Mouse (Mus musculus) kidney, embryonic 15.5 days (tissue): ENCODE results near the gene Lrrc36. TPM values are rescaled to one million over a fixed set of nuclear protein-coding genes. Genes with fewer than 3 reads are reported as not detected.
A peak's percentile ranks its signal among the peaks of the same experiment; 100 is the strongest.

Source experiments
- ATAC-seq: fragments of 200-750 bp; cut with Nextera tagmentation; replicated peaks from 2 replicates; pipeline ENCODE4 v1.8.0; 2017; ENCODE audit warnings: moderate TSS enrichment; ENCODE audit not compliant: low FRiP score
- H3K27ac ChIP-seq: fragments of 300-500 bp; sonication (generic); 2 replicates; pipeline ENCODE4 v1.5.1; 2015; ENCODE audit warnings: mild to moderate bottlenecking, inconsistent platforms
- H3K27me3 ChIP-seq: fragments of 300-500 bp; sonication (generic); 2 replicates; pipeline ENCODE4 v1.6.1; 2015; ENCODE audit warnings: inconsistent platforms
- H3K36me3 ChIP-seq: fragments of 300-500 bp; sonication (generic); 2 replicates; pipeline ENCODE4 v1.6.1; 2015; ENCODE audit warnings: inconsistent platforms
- H3K4me1 ChIP-seq: fragments of 300-500 bp; sonication (generic); 2 replicates; pipeline ENCODE4 v1.6.1; 2015; ENCODE audit warnings: inconsistent platforms
- H3K4me2 ChIP-seq: fragments of 300-500 bp; sonication (generic); 2 replicates; pipeline ENCODE4 v1.6.1; 2015; ENCODE audit warnings: moderate library complexity, mild to moderate bottlenecking, inconsistent platforms
- H3K4me3 ChIP-seq: fragments of 300-500 bp; sonication (generic); replicated peaks from 2 replicates; pipeline ENCODE4 v1.5.1; 2015; ENCODE audit warnings: mild to moderate bottlenecking, inconsistent platforms
- H3K9ac ChIP-seq: fragments of 300-500 bp; sonication (generic); 2 replicates; pipeline ENCODE4 v1.6.1; 2015; ENCODE audit warnings: mild to moderate bottlenecking, inconsistent platforms
- H3K9me3 ChIP-seq: fragments of 300-500 bp; sonication (generic); replicated peaks from 2 replicates; pipeline ENCODE4 v1.6.1; 2016; ENCODE audit warnings: inconsistent platforms
- WGBS: fragments of 180-500 bp; shearing (Covaris S2); methylation state at CpG from one replicate; pipeline ENCODE4 v1.1.7; 2015; ENCODE audit warnings: mixed read lengths; 5-methylcytosine and 5-hydroxymethylcytosine counted together
- polyA plus RNA-seq: library from polyadenylated mRNA; unstranded; fragments of >200 nt; fragmentation: Nextera tagmentation; extraction: Ambion mirVana; gene quantifications from 2 replicates; pipeline ENCODE4 v1.2.1, GENCODE M21; 2015

The Lrrc36 gene
- polyA plus RNA-seq, 1 experiment from 2014 or later = 0.18 TPM

DNA sequence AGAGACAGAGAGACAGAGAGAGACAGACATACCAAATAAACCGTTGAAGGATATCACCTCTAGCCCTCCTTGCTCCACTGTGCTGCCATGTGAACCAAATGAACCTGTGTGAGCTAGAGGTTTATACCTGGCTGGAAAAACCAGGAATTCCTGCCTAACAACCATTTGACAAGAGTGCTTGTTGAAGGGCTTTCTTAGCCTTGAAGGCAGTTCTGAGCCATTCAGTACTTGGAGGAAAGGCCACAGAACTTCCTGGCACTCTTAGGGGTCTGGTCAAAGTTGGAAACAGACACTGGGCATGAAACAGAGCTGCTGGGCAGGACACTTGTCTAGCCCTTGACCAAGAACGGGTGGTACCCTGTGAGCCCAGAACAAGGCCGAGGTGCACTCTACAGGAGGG, 81.2 kb downstream of the Lrrc36 start:
- H3K27me3 ChIP-seq = no peaks in the 10 kb centered on the region
- no peak for ATAC-seq
- peak overlapping the region; percentile 91 for H3K27ac ChIP-seq
- no peak overlapping the region for H3K9ac ChIP-seq
- no peak overlapping the region for H3K4me3 ChIP-seq
- H3K4me1 ChIP-seq = peaks cover 38% of the 10 kb centered on the region
- H3K9me3 ChIP-seq = no peaks in the 10 kb centered on the region
- no peak overlapping the region for H3K4me2 ChIP-seq
- H3K36me3 ChIP-seq = no peaks in the 10 kb centered on the region
- WGBS = 66% methylated on average over 3 of the region's 3 CpGs

DNA sequence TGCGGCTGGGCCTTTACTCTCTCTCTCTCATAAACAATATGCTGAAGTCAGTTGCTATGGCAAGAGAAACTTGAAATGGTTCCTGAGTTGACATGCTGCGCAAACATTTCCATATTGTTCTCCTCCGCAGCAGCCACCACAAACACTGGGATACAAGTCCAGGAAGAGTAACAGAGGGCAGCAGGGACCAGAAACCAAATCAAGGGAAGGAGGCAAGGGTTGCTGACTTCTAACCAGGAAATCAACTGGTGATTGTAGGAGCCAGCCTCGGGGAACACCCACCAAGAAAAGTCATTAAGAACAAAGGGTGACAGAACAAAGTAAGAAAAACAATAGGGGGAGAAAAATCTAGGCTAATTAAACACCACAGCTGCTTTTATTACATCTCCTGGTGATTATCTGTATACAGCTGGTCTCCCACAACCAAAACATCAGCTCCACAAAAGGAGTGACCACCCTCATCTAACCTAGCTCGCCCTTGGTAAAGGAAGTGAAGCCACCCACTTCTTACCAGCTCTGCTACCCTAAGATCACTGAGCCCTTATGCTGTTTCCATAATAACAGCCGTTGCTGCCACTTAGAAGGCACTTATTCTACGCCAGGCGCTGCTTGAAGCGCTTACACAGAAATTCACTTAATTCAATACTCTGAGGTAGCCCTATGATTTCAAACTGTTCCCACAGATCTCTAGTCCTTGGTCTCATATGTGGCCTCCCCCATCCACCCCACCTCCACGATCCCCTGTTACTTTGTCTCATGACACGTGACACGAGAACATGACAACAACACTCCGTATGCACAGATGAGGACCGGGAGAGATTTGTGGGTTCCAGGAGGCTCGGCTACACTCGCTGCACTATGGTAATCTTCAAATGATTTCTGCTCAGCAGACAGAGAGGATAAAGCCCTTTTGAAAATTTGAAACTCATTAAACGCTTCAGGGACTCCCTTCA, 82.3 kb downstream of the Lrrc36 start:
- Histone ChIP-seq H3K9ac (peak overlapping the region; percentile 93), H3K36me3 (no peaks in the 10 kb centered on the region), H3K9me3 (no peaks in the 10 kb centered on the region), H3K4me3 (peak overlapping the region; percentile 89), H3K27ac (peak overlapping the region; percentile 91), H3K4me2 (peak overlapping the region; percentile 95), H3K27me3 (no peaks in the 10 kb centered on the region), H3K4me1 (peaks cover 38% of the 10 kb centered on the region)
- WGBS = 20% methylated on average over 17 of the region's 17 CpGs
- ATAC-seq = 0 out of 2 replicates have a peak, but pooled peaks have one; percentile 15

DNA sequence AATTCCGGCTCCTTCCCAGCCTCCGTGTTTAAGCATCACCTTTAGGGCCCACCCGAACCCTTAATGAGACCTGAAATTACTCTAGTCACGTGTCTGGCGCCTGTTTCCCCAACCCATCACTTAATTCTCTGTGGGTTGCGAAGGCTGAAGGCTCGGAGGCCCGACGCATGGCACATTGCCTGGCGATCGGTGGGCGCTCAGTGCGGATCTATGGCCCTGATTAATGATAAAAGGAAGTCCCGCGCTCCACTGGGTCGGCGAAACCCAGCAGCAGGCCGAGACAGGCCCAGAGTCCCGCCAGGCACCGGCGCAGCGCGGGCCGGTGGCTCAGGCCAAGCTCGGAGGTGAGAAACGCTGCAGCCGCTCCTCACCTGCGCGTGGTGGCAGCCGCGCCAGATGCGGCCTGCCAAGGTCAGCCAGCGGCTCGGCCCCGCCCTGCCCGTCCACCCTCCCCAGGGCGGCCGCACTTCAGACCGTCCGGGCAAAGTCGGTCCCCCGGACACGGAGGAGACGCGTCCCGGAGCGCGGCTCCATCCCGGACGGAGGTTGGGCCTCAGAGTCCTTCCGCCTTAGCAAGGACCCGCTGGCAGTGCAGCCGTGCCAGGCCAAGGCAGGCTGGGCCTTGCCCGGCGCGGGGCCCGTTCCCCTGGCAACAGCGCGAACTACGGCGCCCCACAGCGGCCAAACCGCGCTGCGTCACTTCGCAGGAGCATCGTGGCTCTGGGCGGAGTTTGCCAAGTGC, 83.2 kb downstream of the Lrrc36 start, which contains the start of gene Zdhhc1:
Gene Zdhhc1, minus strand, starts transcription at position 464 of the 742 bp plus-strand sequence.
- Histone ChIP-seq H3K9ac (peak within 1 kb of the TSS; percentile 93), H3K27ac (peak within 1 kb of the TSS; percentile 91), H3K9me3 (no peaks in the 10 kb centered on the region), H3K4me1 (peaks cover 38% of the 10 kb centered on the region), H3K27me3 (no peaks in the 10 kb centered on the region), H3K36me3 (no peaks in the 10 kb centered on the region), H3K4me3 (peak within 1 kb of the TSS; percentile 89), H3K4me2 (peak within 1 kb of the TSS; percentile 95)
- peak; percentile 85 for ATAC-seq
- WGBS = under 1% methylated on average over 68 of the region's 68 CpGs

DNA sequence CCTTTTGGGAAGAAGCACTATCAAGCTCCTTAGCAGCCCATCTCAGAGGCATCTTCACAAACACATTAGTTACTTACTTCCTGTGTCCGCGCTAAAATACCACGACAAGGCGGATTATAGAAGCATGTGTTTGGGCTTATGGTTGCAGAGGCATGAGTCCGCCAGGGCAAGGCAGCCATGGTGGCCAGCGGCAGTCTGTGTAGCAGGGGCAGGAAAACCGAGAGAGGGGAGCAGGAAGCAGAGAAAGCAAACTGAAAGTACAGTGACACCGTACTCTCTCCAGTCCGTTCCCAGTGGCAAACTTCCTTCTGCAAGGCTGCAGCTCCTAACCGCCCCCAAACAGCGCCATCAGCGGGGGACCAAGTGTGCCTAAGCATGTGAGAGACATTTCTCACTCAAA, 86.4 kb downstream of the Lrrc36 start:
- peaks cover 22% of the 10 kb centered on the region for H3K4me1 ChIP-seq
- no peaks in the 10 kb centered on the region for H3K27me3 ChIP-seq
- 82% methylated on average over 12 of the region's 12 CpGs for WGBS
- no peaks in the 10 kb centered on the region for H3K36me3 ChIP-seq
- ATAC-seq = no peak
- H3K27ac ChIP-seq = no peak overlapping the region
- no peak overlapping the region for H3K4me2 ChIP-seq
- H3K4me3 ChIP-seq = no peak overlapping the region
- no peaks in the 10 kb centered on the region; the same call in 1 of the 2 replicates for H3K9me3 ChIP-seq
- H3K9ac ChIP-seq = no peak overlapping the region

DNA sequence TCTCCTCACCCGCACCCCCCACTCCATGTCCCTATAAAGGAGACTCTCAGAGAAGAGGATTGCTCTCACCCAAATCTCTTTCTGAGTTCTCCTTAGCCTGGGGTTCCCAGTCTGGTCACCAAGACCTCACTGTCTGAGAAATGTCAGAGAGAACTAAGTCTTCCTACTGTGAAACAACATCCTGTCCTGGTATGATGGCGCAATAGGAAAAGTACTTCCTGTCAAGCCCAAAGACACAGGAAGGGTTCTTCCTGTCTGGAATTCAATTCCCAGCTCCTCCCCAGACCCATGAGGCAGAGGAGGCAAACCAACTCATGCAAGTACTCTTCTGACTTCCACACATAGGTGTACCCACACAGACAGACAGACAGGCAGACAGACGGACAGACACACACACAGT, 91.2 kb downstream of the Lrrc36 start:
- Histone ChIP-seq H3K27ac (0 out of 2 replicates have a peak overlapping the region, but pooled peaks have one; percentile 14), H3K4me3 (no peak overlapping the region), H3K36me3 (no peaks in the 10 kb centered on the region), H3K4me2 (no peak overlapping the region), H3K9ac (no peak overlapping the region), H3K9me3 (no peaks in the 10 kb centered on the region; the same call in 1 of the 2 replicates), H3K4me1 (peaks cover 22% of the 10 kb centered on the region), H3K27me3 (no peaks in the 10 kb centered on the region)
- ATAC-seq = no peak
- 79% methylated on average over 3 of the region's 3 CpGs for WGBS

DNA sequence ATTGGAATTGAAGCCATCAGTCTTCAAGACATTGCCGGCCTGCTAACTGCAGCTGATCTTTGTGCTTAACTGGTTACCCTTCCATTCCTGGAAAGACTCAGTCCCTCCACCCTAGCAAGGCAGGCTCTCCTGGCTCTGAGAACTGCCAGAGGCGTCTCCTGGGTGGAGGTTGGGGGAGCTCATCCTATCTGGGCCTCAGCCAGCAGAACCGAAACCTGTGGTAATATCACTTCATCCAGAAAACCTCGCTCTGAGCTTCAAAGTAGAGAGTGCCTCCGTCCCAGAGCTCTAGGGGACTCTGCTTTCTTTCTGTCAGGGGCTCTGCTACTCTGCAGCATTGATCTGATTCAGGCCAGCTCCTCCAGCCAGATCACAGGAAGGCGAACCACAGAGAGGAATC, 93.6 kb downstream of the Lrrc36 start:
- no peaks in the 10 kb centered on the region for H3K27me3 ChIP-seq
- no peaks in the 10 kb centered on the region; the same call in 1 of the 2 replicates for H3K9me3 ChIP-seq
- WGBS = 74% methylated on average over 6 of the region's 6 CpGs
- peaks cover 34% of the 10 kb centered on the region for H3K4me1 ChIP-seq
- ATAC-seq = no peak
- H3K27ac ChIP-seq = no peak overlapping the region
- H3K4me2 ChIP-seq = no peak overlapping the region
- H3K4me3 ChIP-seq = no peak overlapping the region
- no peak overlapping the region for H3K9ac ChIP-seq
- no peaks in the 10 kb centered on the region for H3K36me3 ChIP-seq

DNA sequence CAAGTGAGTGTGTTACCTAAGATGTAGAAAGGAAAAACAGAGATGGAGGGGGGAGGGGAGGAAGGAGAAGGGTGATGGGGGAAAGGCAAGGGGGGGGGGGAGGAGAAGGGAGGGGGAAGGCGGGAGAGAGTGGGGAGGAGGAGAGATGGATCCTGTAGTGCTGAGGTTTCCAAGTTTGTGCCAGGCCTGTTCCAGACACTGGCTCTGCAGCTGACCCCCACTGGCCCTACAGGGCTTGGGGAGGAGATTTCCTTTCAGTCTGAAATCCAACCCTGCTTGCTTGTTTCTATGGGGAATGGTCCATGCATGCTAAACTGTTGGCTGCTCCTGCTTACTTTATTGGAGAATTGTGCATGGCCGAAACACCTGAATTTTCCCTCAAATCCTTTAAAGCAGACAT, 95.4 kb downstream of the Lrrc36 start:
- H3K4me1 ChIP-seq = peaks cover 34% of the 10 kb centered on the region
- ATAC-seq = peak; percentile 92
- H3K36me3 ChIP-seq = no peaks in the 10 kb centered on the region
- H3K4me2 ChIP-seq = peak overlapping the region; percentile 34
- H3K4me3 ChIP-seq = 0 out of 2 replicates have a peak overlapping the region, but pooled peaks have one; percentile 1
- H3K9me3 ChIP-seq = no peaks in the 10 kb centered on the region
- no peak overlapping the region for H3K9ac ChIP-seq
- no peaks in the 10 kb centered on the region for H3K27me3 ChIP-seq
- 31% methylated on average over 2 of the region's 2 CpGs for WGBS
- peak overlapping the region; percentile 78 for H3K27ac ChIP-seq

DNA sequence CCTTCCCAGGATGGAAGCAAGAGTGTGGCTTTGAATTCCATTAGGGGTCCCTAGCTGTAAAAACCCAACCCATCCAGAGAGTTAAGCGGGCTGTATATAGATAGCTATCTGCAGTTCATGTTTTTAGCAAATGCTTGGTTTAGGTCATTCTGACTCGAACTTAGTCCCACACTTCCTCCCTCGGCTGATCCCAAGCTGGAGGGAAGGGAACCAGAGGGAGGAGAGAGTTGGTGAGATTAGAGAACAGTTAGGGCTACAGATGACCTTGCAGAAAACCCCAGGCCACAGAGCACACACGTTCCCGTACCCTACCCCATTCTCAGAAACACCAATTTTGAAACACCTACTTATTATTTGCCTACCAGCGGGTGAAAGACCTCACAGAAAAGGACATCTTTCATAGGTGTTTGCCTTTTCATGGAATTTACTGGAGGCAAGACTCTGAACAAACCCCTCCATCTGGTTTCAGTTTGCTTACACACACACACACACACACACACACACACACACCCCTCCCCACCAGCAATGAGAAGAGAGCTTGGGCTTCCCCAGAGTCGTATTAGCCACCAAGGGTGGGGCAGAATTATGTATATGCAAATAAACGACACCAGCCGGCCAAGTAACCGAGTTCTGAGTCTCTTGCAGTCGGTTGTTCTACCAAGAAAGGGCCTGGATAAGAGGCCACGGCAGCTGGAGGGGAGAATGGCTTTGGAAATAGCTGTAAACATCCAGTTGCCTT, 96.8 kb downstream of the Lrrc36 start:
- Histone ChIP-seq H3K9me3 (no peaks in the 10 kb centered on the region), H3K27me3 (no peaks in the 10 kb centered on the region), H3K27ac (peak overlapping the region; percentile 78), H3K36me3 (no peaks in the 10 kb centered on the region), H3K9ac (no peak overlapping the region), H3K4me1 (peaks cover 31% of the 10 kb centered on the region), H3K4me2 (peak overlapping the region; percentile 23), H3K4me3 (no peak overlapping the region)
- 35% methylated on average over 12 of the region's 12 CpGs for WGBS
- ATAC-seq = no peak

Other genes starting within 250 kb of the Lrrc36 start
- 67.7 and 73.2 TPM in 2 replicates for gene Cbfb, start 242.9 kb upstream of the Lrrc36 start, polyA plus RNA-seq
- 23.8 and 25.2 TPM in 2 replicates for gene D230025D16Rik, start 188.4 kb upstream of the Lrrc36 start, polyA plus RNA-seq
- 9.6 and 13.5 TPM in 2 replicates for gene B3gnt9, start 158.4 kb upstream of the Lrrc36 start, polyA plus RNA-seq
- gene Tradd, start 149.0 kb upstream of the Lrrc36 start, polyA plus RNA-seq = 20.0 and 24.2 TPM in 2 replicates
- 2.3 and 2.7 TPM in 2 replicates for gene Fbxl8, start 148.9 kb upstream of the Lrrc36 start, polyA plus RNA-seq
- 0.12 and 0.13 TPM in 2 replicates for gene Hsf4, start 143.8 kb upstream of the Lrrc36 start, polyA plus RNA-seq
- gene Nol3, start 137.4 kb upstream of the Lrrc36 start, polyA plus RNA-seq = 0.84 and 1.1 TPM in 2 replicates
- gene 4931428F04Rik, start 123.7 kb upstream of the Lrrc36 start, polyA plus RNA-seq = 10.6 and 12.6 TPM in 2 replicates
- gene Exoc3l, start 117.5 kb upstream of the Lrrc36 start, polyA plus RNA-seq = 21.6 and 25.4 TPM in 2 replicates
- 88.8 and 103 TPM in 2 replicates for gene E2f4, start 115.9 kb upstream of the Lrrc36 start, polyA plus RNA-seq
- 10.6 and 11.5 TPM in 2 replicates for gene Elmo3, start 108.0 kb upstream of the Lrrc36 start, polyA plus RNA-seq
- gene Lrrc29, start 87.3 kb upstream of the Lrrc36 start, polyA plus RNA-seq = 2.2 and 2.6 TPM in 2 replicates
- 119 and 125 TPM in 2 replicates for gene Tmem208, start 87.2 kb upstream of the Lrrc36 start, polyA plus RNA-seq
- gene Fhod1, start 65.6 kb upstream of the Lrrc36 start, polyA plus RNA-seq = 3.5 TPM in 2 replicates
- gene Slc9a5, start 64.7 kb upstream of the Lrrc36 start, polyA plus RNA-seq = 2.5 and 2.9 TPM in 2 replicates
- 0.39 and 0.50 TPM in 2 replicates for gene Plekhg4, start 40.3 kb upstream of the Lrrc36 start, polyA plus RNA-seq
- gene Kctd19, start 69 bp upstream of the Lrrc36 start, polyA plus RNA-seq = not detected in 2 replicates
- gene Tppp3, start 58.0 kb downstream of the Lrrc36 start, polyA plus RNA-seq = 30.7 and 38.3 TPM in 2 replicates
- 39.2 and 43.7 TPM in 2 replicates for gene Zdhhc1, start 83.3 kb downstream of the Lrrc36 start, polyA plus RNA-seq
- 30.0 and 35.6 TPM in 2 replicates for gene Hsd11b2, start 105.2 kb downstream of the Lrrc36 start, polyA plus RNA-seq
- 85.8 and 88.3 TPM in 2 replicates for gene Atp6v0d1, start 152.5 kb downstream of the Lrrc36 start, polyA plus RNA-seq
- 33.3 and 39.5 TPM in 2 replicates for gene Ripor1, start 191.7 kb downstream of the Lrrc36 start, polyA plus RNA-seq
- 134 TPM in 2 replicates for gene Ctcf, start 223.0 kb downstream of the Lrrc36 start, polyA plus RNA-seq
- 0.83 and 1.1 TPM in 2 replicates for gene Agrp, start 223.8 kb downstream of the Lrrc36 start, polyA plus RNA-seq